Mouse (Mus musculus) layer of hippocampus, postnatal 36 days (tissue): ENCODE results near the gene Il1f8. TPM values are rescaled to one million over a fixed set of nuclear protein-coding genes. Genes with fewer than 3 reads are reported as not detected.
A peak's percentile ranks its signal among the peaks of the same experiment; 100 is the strongest.
"Not testable (repeated sequence)": the region's sequence is repeated elsewhere in the genome, so short reads cannot be mapped to it uniquely, and the experiment has no call there.

ENCODE experiments used
- DNase-seq, 2 experiments: peaks; one replicate each; pipeline ENCODE4 v3.0.0; 2022
- total RNA-seq, 2 experiments: library from RNA; stranded (reverse); gene quantifications; 2 replicates each; pipeline ENCODE4 v1.2.3; 2021

The Il1f8 gene
- total RNA-seq: not detected

- DNase-seq: no peak
Measured at GRCm38 (mm10) chr2:24152861-24153260, at the start of gene Il1f8. Gene Il1f8, plus strand, starts transcription at chr2:24153161.

GRCm38 (mm10) chr2:24103619-24104289, 49.2 kb upstream of the Il1f8 start:
- no peak for DNase-seq

GRCm38 (mm10) chr2:24109085-24109484, 43.9 kb upstream of the Il1f8 start:
- DNase-seq: no peak

GRCm38 (mm10) chr2:24134373-24134772, 18.6 kb upstream of the Il1f8 start:
- DNase-seq: no peak

GRCm38 (mm10) chr2:24181683-24182331, 28.8 kb downstream of the Il1f8 start:
- DNase-seq: peak; percentile 16 to 23

GRCm38 (mm10) chr2:24182423-24183147, 29.6 kb downstream of the Il1f8 start:
- not testable (repeated sequence) for DNase-seq

- not testable (repeated sequence) for DNase-seq
Measured at GRCm38 (mm10) chr2:24184092-24184491, 31.1 kb downstream of the Il1f8 start.

GRCm38 (mm10) chr2:24186176-24186575, 33.2 kb downstream of the Il1f8 start, which contains the start of gene Il1f9:
Gene Il1f9, plus strand, starts transcription at chr2:24186476.
- DNase-seq: no peak

GRCm38 (mm10) chr2:24187585-24187984, 34.6 kb downstream of the Il1f8 start:
- no peak for DNase-seq

GRCm38 (mm10) chr2:24188189-24188588, 35.2 kb downstream of the Il1f8 start:
- DNase-seq: no peak

Other genes starting within 250 kb of the Il1f8 start
- gene Hnmt, start 103.8 kb upstream of the Il1f8 start, total RNA-seq: 10 to 100 TPM; 26.3 to 28.3 TPM
- gene Tbpl2, start 56.6 kb upstream of the Il1f8 start, total RNA-seq: not detected
- not detected for gene Il1f9, start 33.3 kb downstream of the Il1f8 start, total RNA-seq
- gene Il1f6, start 62.3 kb downstream of the Il1f8 start, total RNA-seq: not detected
- gene Il1f5, start 123.8 kb downstream of the Il1f8 start, total RNA-seq: not detected
- not detected for gene Il1f10, start 138.0 kb downstream of the Il1f8 start, total RNA-seq
- gene Il1rn, start 183.7 kb downstream of the Il1f8 start, total RNA-seq: not detected
- gene Psd4, start 214.4 kb downstream of the Il1f8 start, total RNA-seq: 1 to 10 TPM in 1 of 2 experiments, under 1 TPM in 1; 0.55 to 2.0 TPM